Mouse (Mus musculus) spleen, adult 2 months (tissue): ENCODE measurements around the gene Arpc2.

Experiments used
- CTCF ChIP-seq: fragments of 200-500 bp; IDR thresholded peaks from 2 replicates; pipeline ENCODE4 v1.5.1; 2011; ENCODE audit warnings: mild to moderate bottlenecking, inconsistent platforms; ENCODE audit not compliant: insufficient read depth, insufficient read length, insufficient replicate concordance; ENCODE audit errors: extremely low read depth
- POLR2A ChIP-seq: fragments of 200-500 bp; IDR thresholded peaks from 2 replicates; pipeline ENCODE4 v1.6.1; 2011; ENCODE audit warnings: low read depth, low read length, inconsistent platforms

DNA sequence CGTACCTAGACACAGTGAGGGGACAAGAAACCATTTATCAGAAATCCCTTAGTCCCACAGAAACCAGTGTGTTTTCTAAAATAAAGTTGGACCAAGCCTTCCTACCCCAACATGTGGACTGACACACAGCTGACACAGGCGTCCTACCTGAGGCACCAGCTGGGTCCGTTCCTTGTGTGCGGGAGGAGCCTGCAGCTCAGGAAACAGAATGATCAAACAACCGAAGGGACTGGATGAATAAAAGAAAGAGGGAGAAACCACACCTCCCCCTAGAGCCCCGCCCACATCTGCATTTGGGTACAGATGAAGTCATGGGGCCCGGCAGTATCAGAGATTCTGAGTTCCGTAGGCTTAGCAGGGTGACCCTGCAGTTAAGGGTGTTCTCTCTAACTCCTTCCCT lies 41.4 kb upstream of the Arpc2 start, which contains the start of gene Cxcr1:
- TF ChIP-seq POLR2A (no peak), CTCF (no peak)
